Mouse (Mus musculus): ENCODE data around the gene Sh3gl3.

- TF ChIP-seq CTCF (IDR thresholded peaks at IDR 0.05; ENCODE audit: low read depth, low read length) (no peak), POLR2A (IDR thresholded peaks at IDR 0.05; ENCODE audit: extremely low read depth, insufficient read depth, low read length) (no peak)
Observed at GRCm38 (mm10) chr7:82180919-82181318, 7.3 kb downstream of the Sh3gl3 start.

Data from liver, adult 2 months (tissue).